Mouse (Mus musculus): ENCODE measurements around the gene Dact3.

Dact3 gene

GRCm38 (mm10) chr7:16858336-16858735 is 16.8 kb upstream of the Dact3 start:
- DNase-seq (ENCODE audit: low spot score): peak; percentile 53

GRCm38 (mm10) chr7:16859902-16860651 is 15.0 kb upstream of the Dact3 start:
- peak; percentile 50 for DNase-seq (ENCODE audit: low spot score)

GRCm38 (mm10) chr7:16867488-16867887 is 7.6 kb upstream of the Dact3 start:
- DNase-seq (ENCODE audit: low spot score): no peak

GRCm38 (mm10) chr7:16869497-16869896 is 5.6 kb upstream of the Dact3 start:
- no peak for DNase-seq (ENCODE audit: low spot score)

GRCm38 (mm10) chr7:16871600-16871999 is 3.5 kb upstream of the Dact3 start:
- no peak for DNase-seq (ENCODE audit: low spot score)

GRCm38 (mm10) chr7:16872478-16872877 is 2.6 kb upstream of the Dact3 start:
- no peak for DNase-seq (ENCODE audit: low spot score)

GRCm38 (mm10) chr7:16873392-16873791 is 1.7 kb upstream of the Dact3 start:
- DNase-seq (ENCODE audit: low spot score): no peak

GRCm38 (mm10) chr7:16874190-16874589 is 927 bp upstream of the Dact3 start:
- DNase-seq (ENCODE audit: low spot score): peak; percentile 75

- DNase-seq (ENCODE audit: low spot score): peak; percentile 96
Observed at GRCm38 (mm10) chr7:16874756-16875309, 284 bp upstream of the Dact3 start.

- DNase-seq (ENCODE audit: low spot score): no peak
Observed at GRCm38 (mm10) chr7:16875326-16875725, 209 bp downstream of the Dact3 start.

GRCm38 (mm10) chr7:16876006-16876405 is 889 bp downstream of the Dact3 start:
- DNase-seq (ENCODE audit: low spot score): no peak

GRCm38 (mm10) chr7:16876608-16877007 is 1.5 kb downstream of the Dact3 start:
- no peak for DNase-seq (ENCODE audit: low spot score)

- DNase-seq (ENCODE audit: low spot score): no peak
Observed at GRCm38 (mm10) chr7:16877717-16878116, 2.6 kb downstream of the Dact3 start.

- no peak for DNase-seq (ENCODE audit: low spot score)
Observed at GRCm38 (mm10) chr7:16879796-16880547, 4.9 kb downstream of the Dact3 start.

- DNase-seq (ENCODE audit: low spot score): no peak
Observed at GRCm38 (mm10) chr7:16880615-16881014, 5.5 kb downstream of the Dact3 start.

GRCm38 (mm10) chr7:16883162-16883561 is 8.0 kb downstream of the Dact3 start:
- no peak for DNase-seq (ENCODE audit: low spot score)

GRCm38 (mm10) chr7:16884334-16884733 is 9.2 kb downstream of the Dact3 start:
- DNase-seq (ENCODE audit: low spot score): no peak

GRCm38 (mm10) chr7:16885271-16885776 is 10.2 kb downstream of the Dact3 start:
- DNase-seq (ENCODE audit: low spot score): no peak

GRCm38 (mm10) chr7:16885905-16886304 is 10.8 kb downstream of the Dact3 start:
- no peak for DNase-seq (ENCODE audit: low spot score)

- DNase-seq (ENCODE audit: low spot score): no peak
Observed at GRCm38 (mm10) chr7:16890536-16890935, 15.4 kb downstream of the Dact3 start.

GRCm38 (mm10) chr7:16890944-16891343 is 15.8 kb downstream of the Dact3 start:
- DNase-seq (ENCODE audit: low spot score): peak; percentile 67

GRCm38 (mm10) chr7:16891641-16892351 is 16.7 kb downstream of the Dact3 start, which contains the start of gene Gng8:
TSS of gene Gng8 (plus strand) at chr7:16891786.
- peak; percentile 83 for DNase-seq (ENCODE audit: low spot score)
